17 mouse cellular contexts compared by ENCODE assay signal in genomic region chr2:141142266-141142665, GRCm38 (mm10).
"Had no signal": no experiment of that assay in that cellular context is flagged by ENCODE, and none has a peak within 500 bp of the region (broad histone marks: within the 10 kb centered on the region; RNA-seq: fewer than 3 reads in every experiment).

No protein-coding gene starts in this region.

- H3K9me3 ChIP-seq: liver, embryonic 15.5 days; lung, embryonic 15.5 days; megakaryocyte, embryonic 14.5 days; midbrain, embryonic 15.5 days; neural tube, embryonic 12.5 days; stomach, embryonic 15.5 days had no signal

- H3K27me3 ChIP-seq: liver, embryonic 15.5 days; lung, embryonic 15.5 days; megakaryocyte, embryonic 14.5 days; midbrain, embryonic 15.5 days; neural tube, embryonic 12.5 days; stomach, embryonic 15.5 days had no signal

- H3K4me1 ChIP-seq: liver, embryonic 15.5 days; lung, embryonic 15.5 days; megakaryocyte, embryonic 14.5 days; midbrain, embryonic 15.5 days; neural tube, embryonic 12.5 days; stomach, embryonic 15.5 days had no signal

- H3K4me2 ChIP-seq: liver, embryonic 15.5 days; lung, embryonic 15.5 days; midbrain, embryonic 15.5 days; neural tube, embryonic 12.5 days; stomach, embryonic 15.5 days had no signal

- ATAC-seq: liver, postnatal 0 days; lung, postnatal 0 days; midbrain, embryonic 15.5 days had no signal

- DNase-seq: liver, postnatal 0 days; lung, adult 2 months; lung, postnatal 14 days; lung, postnatal 36 days; right cerebral cortex, postnatal 14 days; thymus, adult 2 months; thymus, postnatal 25 days; thymus, postnatal 4 days had no signal

- H3K4me3 ChIP-seq: liver, embryonic 15.5 days; lung, embryonic 15.5 days; megakaryocyte, embryonic 14.5 days; midbrain, embryonic 15.5 days; neural tube, embryonic 12.5 days; stomach, embryonic 15.5 days had no signal

- H3K27ac ChIP-seq: liver, embryonic 15.5 days; lung, embryonic 15.5 days; macrophage; midbrain, embryonic 15.5 days; neural tube, embryonic 12.5 days; stomach, embryonic 15.5 days; stomach, postnatal 0 days had no signal

- H3K9ac ChIP-seq: liver, embryonic 15.5 days; liver, postnatal 0 days; lung, embryonic 15.5 days; midbrain, embryonic 15.5 days; neural tube, embryonic 12.5 days; stomach, embryonic 15.5 days had no signal

- H3K36me3 ChIP-seq: liver, embryonic 15.5 days; lung, embryonic 15.5 days; midbrain, embryonic 15.5 days; neural tube, embryonic 12.5 days; stomach, embryonic 15.5 days had no signal
